Mouse (Mus musculus) gastrocnemius, postnatal 10 days (tissue): ENCODE measurements at regions not wholly inside any gene's neighbourhood (a gene's known extent, or its start where the extent isn't known, plus 50 kb on each side); places are given as distances from the start of the nearest gene placed in this dataset.

Experiments
- DNase-seq: peaks from one replicate; pipeline ENCODE4 v3.0.0; 2021; ENCODE audit warnings: mixed read lengths
- microRNA-seq, 2 experiments: library from miRNA; unstranded; fragments of <30 nt; microRNA quantifications; one replicate each; pipeline ENCODE4 v1.2.0; 2021

- no peak for DNase-seq
These were observed 75.7 kb upstream of the Jak1 start for GRCm38 (mm10) chr4:101340741-101341140.

- no peak for DNase-seq
These were observed 73.1 kb upstream of the Jak1 start for GRCm38 (mm10) chr4:101338211-101338610.

- DNase-seq: no peak
These were observed 71.7 kb upstream of the Jak1 start for GRCm38 (mm10) chr4:101336811-101337210.

GRCm38 (mm10) chr4:101336371-101336770 is 71.3 kb upstream of the Jak1 start:
- DNase-seq: no peak

GRCm38 (mm10) chr4:101333868-101334267 is 68.8 kb upstream of the Jak1 start:
- DNase-seq: no peak

- no peak for DNase-seq
These were observed 68.0 kb upstream of the Jak1 start for GRCm38 (mm10) chr4:101333036-101333435.

- DNase-seq: no peak
These were observed 66.1 kb upstream of the Jak1 start for GRCm38 (mm10) chr4:101331231-101331630.

GRCm38 (mm10) chr4:101329060-101329459 is 64.0 kb upstream of the Jak1 start:
- no peak for DNase-seq

GRCm38 (mm10) chr4:101326067-101326466 is 61.0 kb upstream of the Jak1 start:
- no peak for DNase-seq

GRCm38 (mm10) chr4:101321731-101322130 is 56.6 kb upstream of the Jak1 start:
- DNase-seq: no peak

GRCm38 (mm10) chr4:101320587-101320986 is 55.5 kb upstream of the Jak1 start:
- peak; percentile 17 for DNase-seq

- DNase-seq: no peak
These were observed 54.7 kb upstream of the Jak1 start for GRCm38 (mm10) chr4:101319681-101320220.

- DNase-seq: no peak
These were observed 53.8 kb upstream of the Jak1 start for GRCm38 (mm10) chr4:101318836-101319235.

- DNase-seq: no peak
These were observed 51.0 kb upstream of the Jak1 start for GRCm38 (mm10) chr4:101316061-101316460.

Small RNA genes in the stretch of these regions (microRNA-seq; reads per million reads assigned to microRNA genes)
- 49.2 to 218 reads per million in 2 experiments for gene Mir101a
